Mouse (Mus musculus) bone marrow, adult 2 months (tissue): ENCODE results near the gene Gm11983. TPM values are rescaled to one million over a fixed set of nuclear protein-coding genes. Genes with fewer than 3 reads are reported as not detected.
A peak's percentile ranks its signal among the peaks of the same experiment; 100 is the strongest.
"Not testable (repeated sequence)": the region's sequence is repeated elsewhere in the genome, so short reads cannot be mapped to it uniquely, and the experiment has no call there.

ENCODE experiments used
- H3K27ac ChIP-seq: fragments of 200-500 bp; 2 replicates; pipeline ENCODE4 v1.5.1; 2012; ENCODE audit warnings: low read depth, mild to moderate bottlenecking, control low read depth, inconsistent platforms, low read length; ENCODE audit not compliant: control insufficient read depth, poor library complexity, insufficient read depth
- H3K4me1 ChIP-seq: fragments of 200-500 bp; 2 replicates; pipeline ENCODE4 v1.6.1; 2011; ENCODE audit warnings: low read length; ENCODE audit not compliant: control insufficient read depth, insufficient read depth
- H3K4me3 ChIP-seq: fragments of 200-500 bp; replicated peaks from 2 replicates; pipeline ENCODE3; 2011; ENCODE audit warnings: mild to moderate bottlenecking, low read depth, low read length, control low read depth; ENCODE audit not compliant: control insufficient read depth
- CTCF ChIP-seq: fragments of 200-500 bp; IDR thresholded peaks from 2 replicates; pipeline ENCODE4 v1.5.1; 2011; ENCODE audit warnings: low read length, control low read depth; ENCODE audit not compliant: control insufficient read depth, insufficient read depth
- POLR2A ChIP-seq: fragments of 200-500 bp; IDR thresholded peaks from 2 replicates; pipeline ENCODE4 v1.6.1; 2011; ENCODE audit warnings: low read depth, mild to moderate bottlenecking, control low read depth, low read length, borderline replicate concordance; ENCODE audit not compliant: control insufficient read depth
- WGBS: fragments of 180-500 bp; shearing (Covaris S2); methylation state at CpG from one replicate; pipeline ENCODE4 v1.1.7; 2018; 5-methylcytosine and 5-hydroxymethylcytosine counted together
- polyA plus RNA-seq: library from polyadenylated mRNA; stranded (reverse); fragments of >200 nt; gene quantifications from 2 replicates; pipeline ENCODE4 v1.2.4, GENCODE M21; 2011; ENCODE audit warnings: low replicate concordance; ENCODE audit not compliant: missing spikeins, insufficient read depth, insufficient read length

Gene Gm11983
- not detected in 2 replicates for polyA plus RNA-seq

GRCm38 (mm10) chr11:6837554-6837953 is at the start of gene Gm11983:
Gm11983 (minus strand) TSS chr11:6837654.
- TF ChIP-seq CTCF (no peak), POLR2A (no peak)
- no peak within 1 kb of the TSS for H3K27ac ChIP-seq
- H3K4me1 ChIP-seq, result no peaks in the 10 kb centered on the region
- no peak within 1 kb of the TSS for H3K4me3 ChIP-seq
- 59% methylated on average over 1 of the region's 1 CpGs for WGBS

GRCm38 (mm10) chr11:6883045-6883444 is 45.6 kb upstream of the Gm11983 start:
- WGBS, result 78% methylated on average over 4 of the region's 4 CpGs
- not testable (repeated sequence) for H3K27ac ChIP-seq, H3K4me1 ChIP-seq, H3K4me3 ChIP-seq

GRCm38 (mm10) chr11:6881614-6882013 is 44.2 kb upstream of the Gm11983 start:
- no peaks in the 10 kb centered on the region for H3K4me1 ChIP-seq
- WGBS, result 58% methylated on average over 5 of the region's 5 CpGs
- TF ChIP-seq CTCF (peak; percentile 30; the same call in 1 of the 2 replicates), POLR2A (no peak)

GRCm38 (mm10) chr11:6877740-6878139 is 40.3 kb upstream of the Gm11983 start:
- 65% methylated on average over 6 of the region's 6 CpGs for WGBS
- Histone ChIP-seq H3K27ac (no peak overlapping the region), H3K4me3 (no peak overlapping the region), H3K4me1 (no peaks in the 10 kb centered on the region)
- TF ChIP-seq CTCF (no peak), POLR2A (no peak)

More at GRCm38 (mm10) chr11:6881614-6882013, 44.2 kb upstream of the Gm11983 start:
- Histone ChIP-seq H3K27ac (no peak overlapping the region), H3K4me3 (no peak overlapping the region)

DNA sequence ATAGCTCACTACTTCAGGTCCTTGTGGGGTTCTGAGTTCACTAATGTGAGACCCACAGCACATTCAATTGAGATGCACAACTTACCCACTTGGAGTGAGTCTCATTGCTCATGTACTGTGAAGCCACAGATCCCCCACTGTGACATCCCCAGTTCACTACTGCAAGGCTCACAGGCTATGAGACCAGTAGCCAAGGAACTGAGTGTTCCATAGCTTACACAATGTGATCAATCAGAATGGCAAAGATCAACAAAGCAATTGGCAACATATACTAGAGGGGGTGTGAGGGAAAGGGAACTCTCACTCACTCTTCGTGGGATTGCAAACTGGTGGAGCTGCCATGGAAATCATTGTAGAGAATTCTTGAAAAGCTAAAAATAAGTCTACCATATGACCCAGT is 33.5 kb upstream of the Gm11983 start:
- WGBS, result 59% methylated on average over 1 of the region's 1 CpGs
- TF ChIP-seq POLR2A (no peak), CTCF (no peak)
- H3K4me1 ChIP-seq, result no peaks in the 10 kb centered on the region; the same call in 1 of the 2 replicates
- no peak overlapping the region for H3K27ac ChIP-seq
- H3K4me3 ChIP-seq, result no peak overlapping the region

DNA sequence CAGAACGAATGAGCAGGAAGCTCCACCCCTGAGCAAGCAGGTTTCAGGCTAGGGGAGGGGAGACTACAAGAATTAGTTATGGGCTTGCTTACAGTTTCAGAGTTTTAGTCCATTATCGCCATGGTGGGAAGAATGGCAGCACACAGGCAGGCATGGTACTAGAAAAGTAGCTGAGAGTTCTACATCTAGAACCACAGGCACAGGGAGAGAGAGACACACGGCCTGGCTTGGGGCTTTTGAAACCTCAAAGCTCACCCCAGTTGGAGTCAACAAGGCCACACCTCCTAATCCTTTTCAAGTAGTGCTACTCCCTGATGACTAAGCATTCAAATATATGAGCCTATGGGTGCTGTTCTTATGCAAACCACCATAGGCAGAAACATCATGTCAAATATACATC is 28.1 kb upstream of the Gm11983 start:
- no peak for TF ChIP-seq CTCF
- TF ChIP-seq POLR2A, result no peak
- WGBS, result 73% methylated on average over 3 of the region's 3 CpGs
- Histone ChIP-seq H3K4me3 (no peak overlapping the region), H3K4me1 (no peaks in the 10 kb centered on the region; the same call in 1 of the 2 replicates), H3K27ac (no peak overlapping the region)

GRCm38 (mm10) chr11:6862185-6862584 is 24.7 kb upstream of the Gm11983 start:
- 67% methylated on average over 3 of the region's 3 CpGs for WGBS
- no peak overlapping the region for H3K4me3 ChIP-seq
- TF ChIP-seq POLR2A (no peak), CTCF (no peak)
- no peaks in the 10 kb centered on the region for H3K4me1 ChIP-seq
- no peak overlapping the region for H3K27ac ChIP-seq

DNA sequence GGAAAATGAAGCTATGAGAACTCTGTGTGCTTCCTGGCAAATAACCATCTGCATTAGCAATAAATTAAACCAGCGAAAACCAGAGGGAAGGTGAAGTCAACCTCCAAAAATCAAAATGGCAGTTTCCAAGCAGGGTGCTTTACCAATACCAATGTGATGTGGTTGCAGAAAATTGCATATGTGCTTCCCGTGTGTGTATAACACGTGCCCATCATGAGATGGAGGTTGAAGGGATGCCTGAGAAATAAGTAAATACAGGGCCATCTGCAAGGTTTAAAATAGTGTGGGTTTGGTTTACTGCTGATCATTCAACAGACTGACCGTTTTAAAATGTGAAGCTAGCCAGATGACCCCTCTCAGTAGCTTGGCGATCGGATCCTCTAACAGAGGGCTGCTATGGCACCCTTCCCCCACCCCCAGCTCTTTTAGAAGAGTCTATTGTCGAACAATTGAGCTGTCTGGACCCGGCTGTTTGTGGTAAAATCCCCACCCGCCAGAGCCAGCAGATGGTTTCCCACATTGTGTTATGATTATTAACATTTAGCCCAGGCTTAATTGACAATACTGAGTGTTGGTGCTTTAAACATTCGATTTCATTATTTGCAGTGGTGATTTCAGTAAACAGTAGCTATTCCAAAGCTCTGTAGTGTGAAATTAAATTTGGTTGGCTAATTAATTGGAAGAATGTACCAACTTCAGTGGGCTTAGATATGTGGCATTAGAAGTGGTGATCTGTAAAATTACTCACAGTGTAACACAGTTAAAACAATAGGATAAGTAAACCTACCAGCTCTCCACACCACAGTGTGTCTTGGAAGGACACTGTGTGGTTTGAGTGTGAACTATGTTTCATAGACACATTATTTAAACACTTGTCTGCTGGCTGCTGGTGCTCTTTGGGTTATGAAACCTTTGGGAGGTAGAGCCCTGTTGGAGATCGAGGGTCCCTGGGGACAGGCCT is 22.7 kb upstream of the Gm11983 start:
- Histone ChIP-seq H3K27ac (no peak overlapping the region), H3K4me3 (no peak overlapping the region), H3K4me1 (no peaks in the 10 kb centered on the region)
- 41% methylated on average over 11 of the region's 11 CpGs for WGBS
- no peak for TF ChIP-seq POLR2A
- no peak for TF ChIP-seq CTCF

DNA sequence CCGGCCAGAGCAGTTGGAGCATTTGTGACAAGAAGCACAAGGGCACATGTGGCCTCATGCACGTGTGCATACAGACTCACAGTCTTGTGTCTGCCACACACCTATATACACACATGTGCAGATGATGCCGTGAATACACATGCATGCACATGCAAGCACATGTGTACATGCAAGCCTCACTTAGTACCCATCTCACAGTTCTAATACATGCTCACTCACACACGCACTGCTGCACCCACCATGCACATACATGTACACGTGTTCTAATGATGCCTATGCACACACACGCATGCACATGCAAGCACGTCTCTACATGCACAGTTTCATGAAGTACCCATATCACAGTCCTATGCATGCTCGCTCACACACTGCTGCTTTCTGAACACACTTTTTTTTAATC is 21.6 kb upstream of the Gm11983 start:
- WGBS, result 80% methylated on average over 8 of the region's 8 CpGs
- TF ChIP-seq CTCF, result no peak
- TF ChIP-seq POLR2A, result no peak
- no peak overlapping the region for H3K27ac ChIP-seq

More for the DNA sequence above, 21.6 kb upstream of the Gm11983 start:
- Histone ChIP-seq H3K4me1 (no peaks in the 10 kb centered on the region), H3K4me3 (no peak overlapping the region)
